Mouse (Mus musculus): ENCODE measurements around the gene Dnajc27. TPM values are rescaled to one million over a fixed set of nuclear protein-coding genes. Genes with fewer than 3 reads are reported as not detected.
A peak's percentile ranks its signal among the peaks of the same experiment; 100 is the strongest.

The Dnajc27 gene
- total RNA-seq, 2 experiments from 2014 or later = 53.9 to 57.8 TPM

- DNase-seq (ENCODE audit: low spot score in 2 of 2) = no peak
These were observed 4.3 kb upstream of the Dnajc27 start for GRCm38 (mm10) chr12:4078069-4078468.

GRCm38 (mm10) chr12:4080311-4080710 is 2.1 kb upstream of the Dnajc27 start:
- DNase-seq (ENCODE audit: low spot score in 2 of 2) = peak; percentile 90 to 92

DNA sequence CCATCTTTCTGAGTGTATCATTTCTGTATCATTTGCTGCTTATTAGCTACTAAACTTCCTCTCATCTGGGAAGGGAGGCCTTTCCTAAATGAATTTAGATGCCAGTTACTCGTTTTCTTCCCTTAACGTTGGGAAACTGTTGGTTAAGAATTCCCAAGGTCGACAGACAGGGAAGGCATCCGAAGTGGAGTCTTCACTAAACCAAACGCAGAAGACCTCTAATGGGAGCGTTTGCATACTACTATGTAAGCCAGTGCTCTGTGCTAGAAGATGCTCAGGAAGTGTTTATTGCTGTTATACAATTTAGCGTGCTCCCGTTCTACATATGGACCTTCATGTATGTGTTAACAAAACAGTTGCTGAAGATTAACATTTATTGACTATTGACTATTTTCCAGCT is 1.1 kb downstream of the Dnajc27 start:
- no peak for DNase-seq (ENCODE audit: low spot score in 2 of 2)

- peak; percentile 81 to 83 for DNase-seq (ENCODE audit: low spot score in 2 of 2)
These were observed 25.0 kb downstream of the Dnajc27 start for GRCm38 (mm10) chr12:4107383-4107782.

DNA sequence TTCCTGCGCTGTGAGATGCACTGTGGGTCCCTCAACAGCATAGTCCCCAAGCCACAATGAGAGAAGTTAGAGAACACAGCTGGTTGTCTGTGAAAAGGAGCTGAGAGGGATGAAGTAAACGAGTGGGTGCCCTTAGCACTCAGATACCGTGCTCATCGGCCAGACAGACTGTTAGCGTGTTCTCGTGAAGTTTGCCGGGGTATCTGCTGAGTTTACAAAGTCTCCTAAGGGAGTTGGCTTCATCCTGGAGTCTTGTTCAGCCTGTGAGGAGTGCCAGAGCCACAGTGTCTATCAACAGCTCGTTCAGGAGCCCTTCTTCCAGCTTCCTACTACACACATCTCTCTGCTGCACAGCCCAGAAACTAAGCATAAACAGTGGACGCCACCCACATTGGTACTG is 33.7 kb downstream of the Dnajc27 start:
- no peak for DNase-seq (ENCODE audit: low spot score in 2 of 2)

DNA sequence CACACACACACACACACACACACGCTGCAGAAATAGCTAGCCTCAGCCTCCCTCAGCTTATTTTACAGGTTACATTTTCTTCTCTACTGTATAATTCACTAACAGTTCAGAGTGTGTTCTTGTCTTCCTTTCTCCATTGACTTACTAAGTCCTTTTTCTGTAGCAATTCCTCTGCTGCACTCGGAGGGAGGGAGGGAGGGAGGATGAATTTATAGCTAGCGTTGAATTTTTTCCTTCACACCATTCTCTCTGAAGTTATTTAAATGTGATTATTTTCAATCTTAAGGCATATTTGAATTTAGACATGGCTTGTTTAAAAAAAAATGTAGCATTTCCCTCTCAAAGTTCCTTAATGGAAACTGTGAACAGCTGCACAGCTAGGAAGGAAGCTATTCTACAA is 34.8 kb downstream of the Dnajc27 start:
- no peak for DNase-seq (ENCODE audit: low spot score in 2 of 2)

GRCm38 (mm10) chr12:4117579-4117978 is 35.2 kb downstream of the Dnajc27 start:
- peak in 1 of 2 experiments; percentile 22 for DNase-seq (ENCODE audit: low spot score in 2 of 2)

GRCm38 (mm10) chr12:4127346-4127745 is 45.0 kb downstream of the Dnajc27 start:
- no peak for DNase-seq (ENCODE audit: low spot score in 2 of 2)

DNA sequence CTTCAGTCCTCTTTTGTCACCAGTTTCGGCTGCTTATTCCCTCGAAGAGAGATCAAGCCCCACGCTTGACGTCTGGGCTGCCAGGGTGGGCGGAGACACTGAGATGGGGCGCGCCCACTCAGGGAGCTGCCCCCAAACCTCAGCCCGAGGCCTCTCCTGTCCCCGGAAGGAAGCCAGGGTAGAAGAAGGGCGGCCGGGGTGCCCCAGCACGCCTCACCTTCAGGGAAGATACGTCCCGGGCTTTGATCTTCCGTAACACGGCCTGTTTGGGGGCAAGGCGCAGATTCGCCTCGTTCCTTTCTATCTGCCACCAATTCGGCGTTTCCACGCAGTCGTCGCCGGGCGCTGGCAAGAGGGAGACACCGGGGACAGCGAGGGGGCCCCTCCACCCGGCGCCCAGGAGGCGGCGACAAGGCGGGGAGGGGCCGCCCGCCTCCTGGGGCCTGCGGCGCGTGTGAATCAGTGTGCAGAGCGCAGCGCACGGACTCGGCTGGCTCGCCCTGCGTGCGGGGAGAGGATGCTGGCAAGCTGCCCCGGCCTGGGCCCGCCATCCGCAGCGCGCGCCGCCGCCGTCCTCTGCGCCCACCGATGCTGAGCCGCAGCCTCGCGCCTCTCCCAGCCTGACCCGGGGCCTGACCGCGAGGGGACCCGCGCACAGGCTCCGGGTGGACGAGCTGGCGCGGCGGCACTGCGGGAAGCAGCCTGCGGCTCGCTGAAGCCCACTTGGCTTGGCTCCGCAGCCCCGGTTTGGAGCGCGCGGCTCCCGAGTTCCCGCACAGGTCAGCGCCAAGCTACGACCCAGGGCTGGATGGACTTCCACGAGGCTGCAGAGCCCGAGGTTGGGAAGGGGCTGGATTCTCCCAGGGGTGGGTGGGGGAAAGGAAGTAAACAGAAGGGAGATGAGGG is 50.8 kb downstream of the Dnajc27 start, which contains the start of gene Adcy3:
Gene Adcy3 (plus strand): TSS at position 163 of the 906 bp plus-strand sequence.
- peak; percentile 73 to 83 for DNase-seq (ENCODE audit: low spot score in 2 of 2)

GRCm38 (mm10) chr12:4133847-4134212 is 51.4 kb downstream of the Dnajc27 start:
- no peak for DNase-seq (ENCODE audit: low spot score in 2 of 2)

- DNase-seq (ENCODE audit: low spot score in 2 of 2) = no peak
These were observed 60.8 kb downstream of the Dnajc27 start for GRCm38 (mm10) chr12:4143179-4143578.

DNA sequence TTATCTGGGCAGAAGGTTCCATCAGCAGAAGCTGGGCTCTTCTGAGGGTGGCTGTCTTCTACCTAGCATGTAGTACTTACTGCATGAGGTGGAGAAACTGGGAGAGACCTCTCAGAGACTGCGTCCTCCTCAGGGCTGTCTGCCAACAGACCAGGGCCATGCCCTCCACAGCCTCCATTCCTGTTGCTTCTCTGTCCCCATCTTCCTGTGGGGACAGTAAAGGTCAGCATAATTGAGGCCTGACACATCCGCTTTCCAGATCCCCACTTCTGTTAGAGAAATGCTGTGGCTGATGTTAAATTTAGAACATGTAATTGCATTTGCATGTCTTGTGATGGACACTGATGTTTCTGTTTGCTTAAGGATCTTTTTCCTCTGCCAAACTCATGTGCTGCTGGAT is 68.6 kb downstream of the Dnajc27 start:
- DNase-seq (ENCODE audit: low spot score in 2 of 2) = no peak

DNA sequence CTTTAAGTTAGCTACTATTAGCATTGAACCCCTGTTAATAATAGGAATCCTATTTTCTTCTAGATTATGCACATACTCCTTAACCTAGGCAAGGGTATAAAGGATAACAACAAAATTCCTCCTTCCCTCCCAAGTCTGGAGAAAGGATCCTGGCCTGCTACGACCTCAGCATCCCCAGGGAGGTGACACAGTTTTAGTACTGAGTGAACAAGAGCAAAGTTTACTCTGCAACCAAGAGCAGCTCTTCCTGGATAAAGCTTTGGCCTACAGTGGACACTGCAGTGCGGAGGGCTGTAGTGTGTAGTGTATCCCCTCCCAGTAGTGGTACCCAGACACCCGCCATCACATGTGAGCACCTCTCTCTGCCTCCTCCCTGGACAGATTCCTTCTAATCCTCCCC is 69.6 kb downstream of the Dnajc27 start:
- DNase-seq (ENCODE audit: low spot score in 2 of 2) = no peak

GRCm38 (mm10) chr12:4157466-4157865 is 75.1 kb downstream of the Dnajc27 start:
- no peak for DNase-seq (ENCODE audit: low spot score in 2 of 2)

- DNase-seq (ENCODE audit: low spot score in 2 of 2) = no peak
These were observed 75.8 kb downstream of the Dnajc27 start for GRCm38 (mm10) chr12:4158179-4158578.

DNA sequence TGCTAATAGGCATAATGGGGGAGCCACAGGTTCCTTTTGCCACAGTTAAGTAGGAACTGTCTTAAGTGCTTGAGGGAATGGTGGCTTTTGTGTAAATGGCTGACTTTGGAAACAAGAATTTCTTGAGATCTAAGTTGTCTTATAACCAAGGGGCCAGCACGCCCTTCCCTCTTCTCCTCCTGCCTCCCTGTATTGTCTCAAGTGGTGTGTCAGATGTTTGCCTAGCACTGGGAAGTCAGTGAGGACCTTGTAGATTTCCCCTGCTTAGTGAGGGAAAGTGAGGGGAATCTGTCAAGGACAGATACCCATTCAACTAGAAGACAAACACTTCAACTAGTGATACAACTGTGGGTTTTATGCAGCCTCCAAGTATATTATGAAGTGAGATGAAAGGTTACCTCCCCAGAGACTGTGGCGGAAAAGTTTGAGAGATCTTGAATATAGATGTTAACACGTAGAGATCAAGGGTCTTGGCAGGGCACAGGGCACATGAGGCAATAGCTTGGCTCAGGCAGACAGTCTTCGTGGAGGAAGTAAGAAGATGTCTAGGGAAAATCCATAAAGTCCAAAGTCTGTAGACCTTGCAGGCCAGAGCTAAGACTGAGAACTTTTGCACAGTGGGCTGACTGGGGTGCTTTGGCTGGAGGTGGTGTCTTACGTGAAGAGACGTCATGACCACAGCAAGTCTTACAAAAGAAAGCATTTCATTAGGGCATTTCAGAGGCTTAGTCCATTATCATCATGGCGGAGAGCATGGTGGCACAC is 76.7 kb downstream of the Dnajc27 start:
- DNase-seq (ENCODE audit: low spot score in 2 of 2) = no peak

Other genes starting within 250 kb of the Dnajc27 start
- gene Pomc, start 127.6 kb upstream of the Dnajc27 start, total RNA-seq (2021) = 1 to 10 TPM; 2.2 to 2.5 TPM
- gene Efr3b, start 43.7 kb upstream of the Dnajc27 start, total RNA-seq (2021) = 10 to 100 TPM; 95.3 to 97.8 TPM
- gene Adcy3, start 50.5 kb downstream of the Dnajc27 start, total RNA-seq (2021) = 10 to 100 TPM; 45.8 to 48.1 TPM
- gene Ptrhd1, start 151.4 kb downstream of the Dnajc27 start, total RNA-seq (2021) = 1 to 10 TPM; 9.7 to 9.8 TPM
- gene Cenpo, start 151.7 kb downstream of the Dnajc27 start, total RNA-seq (2021) = 1 to 10 TPM; 5.8 to 6.4 TPM

Measured in layer of hippocampus, postnatal 10 days (tissue).